Mouse (Mus musculus): ENCODE data around the gene Mpg.

DNA sequence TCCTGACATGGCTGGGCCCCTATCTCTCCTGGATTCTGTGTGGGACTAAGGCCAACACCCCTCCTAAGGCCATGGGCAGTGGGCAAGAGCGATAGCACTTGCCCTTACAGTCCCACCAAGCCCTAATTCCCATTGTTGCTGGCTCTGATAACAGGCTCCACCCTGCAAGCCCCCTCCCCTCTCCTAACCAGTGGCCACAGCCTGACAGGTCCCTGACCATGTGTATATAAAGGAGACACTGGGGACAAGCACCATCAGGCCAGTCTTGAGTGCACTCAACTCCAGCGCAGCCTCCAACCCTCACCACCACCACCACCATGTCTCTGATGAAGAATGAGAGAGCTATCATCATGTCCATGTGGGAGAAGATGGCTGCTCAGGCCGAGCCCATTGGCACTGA is 50.0 kb downstream of the Mpg start, which contains the start of gene Hba-x:
- no peak for TF ChIP-seq CTCF (IDR thresholded peaks at IDR 0.05; ENCODE audit: low read depth, low read length)
- TF ChIP-seq POLR2A (IDR thresholded peaks at IDR 0.05; ENCODE audit: borderline replicate concordance, low read depth, low read length): no peak

Measured in bone marrow macrophage, adult 2 months (primary cell).